Comparison of ENCODE assay signal across 8 mouse cellular contexts in the genomic region with DNA sequence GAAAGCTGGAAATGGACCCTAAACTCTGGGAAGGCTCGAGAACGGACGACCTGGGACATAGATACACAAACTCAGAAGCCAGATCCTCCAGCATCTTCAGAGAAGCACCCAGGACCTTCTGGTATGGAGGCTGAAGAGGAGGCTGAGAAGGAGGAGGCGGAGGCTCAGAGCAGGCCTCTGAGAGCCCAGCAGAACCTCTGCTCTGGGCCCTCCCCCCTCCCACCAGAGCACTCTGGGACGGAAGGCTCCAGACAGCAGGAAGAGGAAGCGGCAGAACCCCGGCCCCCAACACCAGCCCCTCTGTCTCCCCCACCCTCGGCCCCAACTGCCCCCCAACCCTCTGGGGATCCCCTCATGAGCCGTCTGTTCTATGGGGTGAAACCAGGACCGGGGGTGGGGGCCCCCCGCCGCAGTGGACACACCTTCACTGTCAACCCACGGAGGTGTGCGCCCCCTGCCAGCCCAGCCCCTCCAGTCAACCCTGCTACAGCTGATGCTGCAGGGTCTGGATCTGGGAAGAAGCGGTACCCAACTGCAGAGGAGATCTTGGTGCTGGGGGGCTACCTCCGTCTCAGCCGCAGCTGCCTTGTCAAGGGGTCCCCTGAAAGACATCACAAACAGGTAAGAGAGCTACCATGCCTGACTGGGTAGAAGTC. TPM values are rescaled to one million over a fixed set of nuclear protein-coding genes. Genes with fewer than 3 reads are reported as not detected.
A peak's percentile ranks its signal among the peaks of the same experiment; 100 is the strongest.
DNase-seq lines count a peak whose midpoint lies in the region; ATAC-seq lines count a peak whose summit lies in the region.

No protein-coding gene starts in this region.

- H3K9ac ChIP-seq in embryonic facial prominence, embryonic 13.5 days, result peak overlapping the region; percentile 89
- H3K9ac ChIP-seq in hindbrain, embryonic 13.5 days, result peak overlapping the region; percentile 94
- H3K9ac ChIP-seq in liver, embryonic 15.5 days, result peak overlapping the region; percentile 44
- H3K9ac ChIP-seq in neural tube, embryonic 13.5 days, result peak overlapping the region; percentile 95

- intact Hi-C loops in left cerebral cortex, postnatal 4 days (cut with DNase I), result no loop called here
- intact Hi-C loops in left cerebral cortex, postnatal 25 days (cut with DNase I), result no loop called here

- WGBS in embryonic facial prominence, embryonic 13.5 days, result 19% methylated on average over 17 of the region's 17 CpGs
- WGBS in hindbrain, embryonic 13.5 days, result 30% methylated on average over 16 of the region's 17 CpGs
- WGBS in liver, embryonic 15.5 days (ENCODE audit: insufficient replicate concordance), result 11% methylated on average over 17 of the region's 17 CpGs
- 33% methylated on average over 17 of the region's 17 CpGs for WGBS in neural tube, embryonic 13.5 days

- H3K36me3 ChIP-seq in embryonic facial prominence, embryonic 13.5 days, result peaks cover 30% of the 10 kb centered on the region
- H3K36me3 ChIP-seq in hindbrain, embryonic 13.5 days, result peaks cover 15% of the 10 kb centered on the region
- peaks cover 8% of the 10 kb centered on the region; the same call in 1 of the 2 replicates for H3K36me3 ChIP-seq in liver, embryonic 15.5 days (replicated peaks)
- H3K36me3 ChIP-seq in neural tube, embryonic 13.5 days, result peaks cover 21% of the 10 kb centered on the region

- H3K9me3 ChIP-seq in embryonic facial prominence, embryonic 13.5 days, result 0 out of 2 replicates have a peak, but pooled peaks cover 3% of the 10 kb centered on the region
- no peaks in the 10 kb centered on the region for H3K9me3 ChIP-seq in hindbrain, embryonic 13.5 days
- H3K9me3 ChIP-seq in liver, embryonic 15.5 days (replicated peaks), result no peaks in the 10 kb centered on the region
- H3K9me3 ChIP-seq in neural tube, embryonic 13.5 days, result no peaks in the 10 kb centered on the region

- peak overlapping the region; percentile 73 for H3K4me3 ChIP-seq in embryonic facial prominence, embryonic 13.5 days
- H3K4me3 ChIP-seq in hindbrain, embryonic 13.5 days, result peak overlapping the region; percentile 67
- peak overlapping the region; percentile 58 for H3K4me3 ChIP-seq in liver, embryonic 15.5 days (replicated peaks)
- peak overlapping the region; percentile 81 for H3K4me3 ChIP-seq in neural tube, embryonic 13.5 days

- H3K4me1 ChIP-seq in embryonic facial prominence, embryonic 13.5 days, result peaks cover 63% of the 10 kb centered on the region
- H3K4me1 ChIP-seq in hindbrain, embryonic 13.5 days (replicated peaks), result peaks cover 76% of the 10 kb centered on the region
- peaks cover 71% of the 10 kb centered on the region for H3K4me1 ChIP-seq in liver, embryonic 15.5 days (replicated peaks)
- H3K4me1 ChIP-seq in neural tube, embryonic 13.5 days (replicated peaks), result peaks cover 77% of the 10 kb centered on the region

- peak; percentile 31 for DNase-seq in left cerebral cortex, postnatal 4 days
- DNase-seq in left cerebral cortex, postnatal 25 days (ENCODE audit: low spot score in 2 of 2), result no peak
- DNase-seq in frontal cortex, postnatal 14 days (ENCODE audit: low spot score in 2 of 2), result no peak
- no peak for DNase-seq in right cerebral cortex, postnatal 4 days

- H3K27me3 ChIP-seq in embryonic facial prominence, embryonic 13.5 days, result no peaks in the 10 kb centered on the region
- H3K27me3 ChIP-seq in hindbrain, embryonic 13.5 days, result no peaks in the 10 kb centered on the region
- H3K27me3 ChIP-seq in liver, embryonic 15.5 days, result peaks cover 86% of the 10 kb centered on the region
- no peaks in the 10 kb centered on the region for H3K27me3 ChIP-seq in neural tube, embryonic 13.5 days

- H3K27ac ChIP-seq in embryonic facial prominence, embryonic 13.5 days, result peak overlapping the region; percentile 98
- peak overlapping the region; percentile 98 for H3K27ac ChIP-seq in hindbrain, embryonic 13.5 days
- peak overlapping the region; percentile 82 for H3K27ac ChIP-seq in liver, embryonic 15.5 days (replicated peaks)
- H3K27ac ChIP-seq in neural tube, embryonic 13.5 days (replicated peaks), result peak overlapping the region; percentile 98

- no peak for ATAC-seq in embryonic facial prominence, embryonic 13.5 days (ENCODE audit: insufficient number of reproducible peaks, insufficient read depth, low FRiP score, low TSS enrichment, low read depth)
- ATAC-seq in hindbrain, embryonic 13.5 days (ENCODE audit: low FRiP score), result no peak
- no peak for ATAC-seq in liver, embryonic 15.5 days (ENCODE audit: insufficient read depth)
- ATAC-seq in neural tube, embryonic 13.5 days (ENCODE audit: low read depth), result no peak

- H3K4me2 ChIP-seq in embryonic facial prominence, embryonic 13.5 days, result peak overlapping the region; percentile 99
- H3K4me2 ChIP-seq in hindbrain, embryonic 13.5 days, result peak overlapping the region; percentile 100
- peak overlapping the region; percentile 78 for H3K4me2 ChIP-seq in liver, embryonic 15.5 days
- peak overlapping the region; percentile 100 for H3K4me2 ChIP-seq in neural tube, embryonic 13.5 days

RNA-seq across cellular contexts. Expression of a gene that starts 2.9 kb away (rescaled TPM):
- total RNA-seq in left cerebral cortex, postnatal 4 days (2021), result 10 to 100 TPM; 43.3 to 52.7 TPM
- total RNA-seq in left cerebral cortex, postnatal 25 days (2021), result 1 to 10 TPM; 8.3 to 8.7 TPM
- polyA plus RNA-seq in embryonic facial prominence, embryonic 13.5 days (2015; fragmentation: Nextera tagmentation; extraction: Ambion mirVana), result 23.7 and 25.4 TPM in 2 replicates
- polyA plus RNA-seq in hindbrain, embryonic 13.5 days (2015; fragmentation: Nextera tagmentation; extraction: Ambion mirVana), result 26.9 and 30.5 TPM in 2 replicates
- 12.4 and 12.8 TPM in 2 replicates for polyA plus RNA-seq in liver, embryonic 15.5 days (2015; fragmentation: Nextera tagmentation; extraction: Ambion mirVana)
- polyA plus RNA-seq in neural tube, embryonic 13.5 days (2015; fragmentation: Nextera tagmentation; extraction: Ambion mirVana), result 28.9 and 33.6 TPM in 2 replicates

RNA-seq across cellular contexts. Expression of a gene that starts 7.2 kb away (rescaled TPM):
- total RNA-seq in left cerebral cortex, postnatal 4 days (2021), result 1 to 10 TPM; 6.1 to 7.0 TPM
- 1 to 10 TPM; 3.2 to 3.6 TPM for total RNA-seq in left cerebral cortex, postnatal 25 days (2021)
- 49.0 and 53.5 TPM in 2 replicates for polyA plus RNA-seq in embryonic facial prominence, embryonic 13.5 days (2015; fragmentation: Nextera tagmentation; extraction: Ambion mirVana)
- 26.4 and 26.9 TPM in 2 replicates for polyA plus RNA-seq in hindbrain, embryonic 13.5 days (2015; fragmentation: Nextera tagmentation; extraction: Ambion mirVana)
- 22.0 and 22.5 TPM in 2 replicates for polyA plus RNA-seq in liver, embryonic 15.5 days (2015; fragmentation: Nextera tagmentation; extraction: Ambion mirVana)
- 28.2 and 29.0 TPM in 2 replicates for polyA plus RNA-seq in neural tube, embryonic 13.5 days (2015; fragmentation: Nextera tagmentation; extraction: Ambion mirVana)

RNA-seq across cellular contexts. Expression of a gene that starts 11.3 kb away (rescaled TPM):
- 10 to 100 TPM; 37.4 to 38.8 TPM for total RNA-seq in left cerebral cortex, postnatal 4 days (2021)
- 10 to 100 TPM; 29.5 to 32.4 TPM for total RNA-seq in left cerebral cortex, postnatal 25 days (2021)
- polyA plus RNA-seq in embryonic facial prominence, embryonic 13.5 days (2015; fragmentation: Nextera tagmentation; extraction: Ambion mirVana), result 40.9 and 53.5 TPM in 2 replicates
- 28.6 and 35.3 TPM in 2 replicates for polyA plus RNA-seq in hindbrain, embryonic 13.5 days (2015; fragmentation: Nextera tagmentation; extraction: Ambion mirVana)
- 31.1 and 37.0 TPM in 2 replicates for polyA plus RNA-seq in liver, embryonic 15.5 days (2015; fragmentation: Nextera tagmentation; extraction: Ambion mirVana)
- polyA plus RNA-seq in neural tube, embryonic 13.5 days (2015; fragmentation: Nextera tagmentation; extraction: Ambion mirVana), result 31.0 and 39.6 TPM in 2 replicates

RNA-seq across cellular contexts. Expression of a gene that starts 27.0 kb away (rescaled TPM):
- total RNA-seq in left cerebral cortex, postnatal 4 days (2021), result 10 to 100 TPM; 30.1 to 30.4 TPM
- 10 to 100 TPM in 1 of 2 experiments, 1 to 10 TPM in 1; 9.7 to 12.0 TPM for total RNA-seq in left cerebral cortex, postnatal 25 days (2021)
- 15.7 and 21.0 TPM in 2 replicates for polyA plus RNA-seq in embryonic facial prominence, embryonic 13.5 days (2015; fragmentation: Nextera tagmentation; extraction: Ambion mirVana)
- 11.0 and 11.3 TPM in 2 replicates for polyA plus RNA-seq in hindbrain, embryonic 13.5 days (2015; fragmentation: Nextera tagmentation; extraction: Ambion mirVana)
- 8.5 and 9.1 TPM in 2 replicates for polyA plus RNA-seq in liver, embryonic 15.5 days (2015; fragmentation: Nextera tagmentation; extraction: Ambion mirVana)
- polyA plus RNA-seq in neural tube, embryonic 13.5 days (2015; fragmentation: Nextera tagmentation; extraction: Ambion mirVana), result 7.2 and 9.6 TPM in 2 replicates

RNA-seq across cellular contexts. Expression of a gene that starts 28.9 kb away (rescaled TPM):
- 10 to 100 TPM; 59.8 to 69.2 TPM for total RNA-seq in left cerebral cortex, postnatal 4 days (2021)
- total RNA-seq in left cerebral cortex, postnatal 25 days (2021), result 10 to 100 TPM; 55.4 to 59.6 TPM
- 24.7 and 30.1 TPM in 2 replicates for polyA plus RNA-seq in embryonic facial prominence, embryonic 13.5 days (2015; fragmentation: Nextera tagmentation; extraction: Ambion mirVana)
- polyA plus RNA-seq in hindbrain, embryonic 13.5 days (2015; fragmentation: Nextera tagmentation; extraction: Ambion mirVana), result 45.8 and 48.7 TPM in 2 replicates
- polyA plus RNA-seq in liver, embryonic 15.5 days (2015; fragmentation: Nextera tagmentation; extraction: Ambion mirVana), result 8.5 and 9.7 TPM in 2 replicates
- 45.1 and 50.5 TPM in 2 replicates for polyA plus RNA-seq in neural tube, embryonic 13.5 days (2015; fragmentation: Nextera tagmentation; extraction: Ambion mirVana)

Comparison
In these comparisons a context has a peak if more than half of its experiments do, and no peak if none do; other contexts are left out.
1. H3K9ac ChIP-seq: peak in every context shown above with its lines; median percentile 95 in neural tube, embryonic 13.5 days; 94 in hindbrain, embryonic 13.5 days; 89 in embryonic facial prominence, embryonic 13.5 days; 44 in liver, embryonic 15.5 days.